Mouse (Mus musculus): ENCODE data around the gene Cdk5r1. TPM values are rescaled to one million over a fixed set of nuclear protein-coding genes. Genes with fewer than 3 reads are reported as not detected.
"Not testable (repeated sequence)": the region's sequence is repeated elsewhere in the genome, so short reads cannot be mapped to it uniquely, and the experiment has no call there.

Cdk5r1 gene
- polyA plus RNA-seq, 1 experiment from 2014 or later, result 0.55 TPM

DNA sequence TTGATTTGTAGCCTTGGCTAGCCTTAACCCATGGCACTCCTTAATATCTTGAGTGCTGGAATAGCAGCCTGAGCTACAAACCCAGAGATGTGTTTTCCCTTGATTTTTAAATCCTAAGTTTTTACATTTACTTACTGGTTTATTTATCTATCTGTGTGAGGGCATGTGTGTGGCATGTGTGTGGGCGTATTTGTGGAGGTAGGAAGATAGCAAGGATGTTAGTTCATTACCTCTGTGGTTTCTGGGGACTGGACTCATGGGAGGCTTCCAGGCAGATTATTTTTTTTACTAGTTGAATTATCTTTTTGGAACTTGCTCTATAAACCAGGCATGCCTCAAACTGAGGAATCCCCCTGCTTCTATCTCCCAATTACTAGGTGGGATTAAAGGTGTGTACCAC lies 23.6 kb upstream of the Cdk5r1 start:
- Histone ChIP-seq H3K9me3 (replicated peaks; ENCODE audit: control insufficient read depth, low read length) (no peaks in the 10 kb centered on the region), H3K4me3 (ENCODE audit: low read length) (no peak overlapping the region), H3K4me1 (ENCODE audit: control insufficient read depth, insufficient read depth, low read length) (no peaks in the 10 kb centered on the region), H3K36me3 (ENCODE audit: control insufficient read depth, insufficient read depth) (peaks cover 17% of the 10 kb centered on the region), H3K27me3 (ENCODE audit: control insufficient read depth, insufficient read depth, low read length) (no peaks in the 10 kb centered on the region), H3K27ac (ENCODE audit: low read length) (no peak overlapping the region), H3K4me2 (ENCODE audit: low read depth, low read length) (no peak overlapping the region), H3K9ac (ENCODE audit: low read length) (no peak overlapping the region)
- 84% methylated on average over 1 of the region's 1 CpGs for WGBS
- no peak for ATAC-seq (replicated peaks; ENCODE audit: extremely low read depth, insufficient read depth, low FRiP score)

- ATAC-seq (replicated peaks; ENCODE audit: extremely low read depth, insufficient read depth, low FRiP score); H3K27ac ChIP-seq (ENCODE audit: low read length); H3K4me2 ChIP-seq (ENCODE audit: low read depth, low read length); H3K4me3 ChIP-seq (ENCODE audit: low read length); H3K9ac ChIP-seq (ENCODE audit: low read length); H3K27me3 ChIP-seq (ENCODE audit: control insufficient read depth, insufficient read depth, low read length); H3K9me3 ChIP-seq (replicated peaks; ENCODE audit: control insufficient read depth, low read length); H3K4me1 ChIP-seq (ENCODE audit: control insufficient read depth, insufficient read depth, low read length): not testable (repeated sequence)
- H3K36me3 ChIP-seq (ENCODE audit: control insufficient read depth, insufficient read depth), result peaks cover 59% of the 10 kb centered on the region
- WGBS, result 87% methylated on average over 4 of the region's 4 CpGs
Observed at GRCm38 (mm10) chr11:80463605-80464130, 13.2 kb upstream of the Cdk5r1 start.

DNA sequence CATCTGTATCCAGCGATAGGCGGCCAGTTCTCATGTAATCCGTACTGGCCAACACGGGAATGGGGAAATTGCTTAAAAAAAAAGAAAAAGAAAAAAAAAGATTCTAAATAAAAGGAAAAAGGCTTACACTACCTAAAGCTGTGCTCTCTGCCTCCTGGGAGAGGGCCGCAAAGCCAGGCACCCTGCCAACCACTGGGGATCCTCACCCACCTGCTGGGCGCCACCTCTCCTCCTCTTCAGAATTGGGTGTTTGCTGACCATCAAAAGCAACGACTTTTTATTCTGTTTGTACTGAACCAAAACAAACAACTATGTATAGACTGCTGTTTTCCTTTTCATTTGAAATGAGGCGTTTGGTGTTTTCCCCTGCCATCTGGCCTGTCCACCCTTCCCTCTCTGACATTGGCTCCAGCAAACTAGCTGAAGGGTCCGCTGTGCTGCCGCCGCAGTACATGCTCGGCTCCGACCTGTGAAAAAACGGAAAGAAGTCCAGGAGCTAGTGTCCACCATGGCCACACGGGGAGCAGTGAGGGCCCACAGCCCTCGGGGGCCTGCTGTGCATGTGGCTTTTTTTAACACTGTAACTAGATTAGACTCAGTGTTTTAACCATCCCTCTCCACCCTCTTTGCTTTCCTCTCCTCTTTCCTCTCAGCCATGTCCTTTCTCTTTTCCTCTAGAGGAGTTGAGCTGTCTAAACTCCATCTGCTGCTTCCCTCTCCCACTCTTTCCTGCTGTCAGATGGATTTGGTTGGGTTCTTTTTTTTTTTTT lies 4.8 kb upstream of the Cdk5r1 start:
- H3K9ac ChIP-seq (ENCODE audit: low read length), result no peak overlapping the region
- no peak for ATAC-seq (replicated peaks; ENCODE audit: extremely low read depth, insufficient read depth, low FRiP score)
- peaks cover 47% of the 10 kb centered on the region for H3K36me3 ChIP-seq (ENCODE audit: control insufficient read depth, insufficient read depth)
- H3K4me2 ChIP-seq (ENCODE audit: low read depth, low read length), result no peak overlapping the region
- H3K4me3 ChIP-seq (ENCODE audit: low read length), result no peak overlapping the region
- no peak overlapping the region for H3K27ac ChIP-seq (ENCODE audit: low read length)
- 79% methylated on average over 16 of the region's 16 CpGs for WGBS
- H3K27me3 ChIP-seq (ENCODE audit: control insufficient read depth, insufficient read depth, low read length), result no peaks in the 10 kb centered on the region
- peaks cover 4% of the 10 kb centered on the region for H3K4me1 ChIP-seq (ENCODE audit: control insufficient read depth, insufficient read depth, low read length)
- no peaks in the 10 kb centered on the region for H3K9me3 ChIP-seq (replicated peaks; ENCODE audit: control insufficient read depth, low read length)

GRCm38 (mm10) chr11:80474175-80474691 lies 2.6 kb upstream of the Cdk5r1 start:
- H3K4me2 ChIP-seq (ENCODE audit: low read depth, low read length), result no peak overlapping the region
- 47% methylated on average over 2 of the region's 2 CpGs for WGBS
- peaks cover 32% of the 10 kb centered on the region for H3K36me3 ChIP-seq (ENCODE audit: control insufficient read depth, insufficient read depth)
- H3K9ac ChIP-seq (ENCODE audit: low read length), result no peak overlapping the region
- 0 out of 2 replicates have a peak, but pooled peaks cover 6% of the 10 kb centered on the region for H3K27me3 ChIP-seq (ENCODE audit: control insufficient read depth, insufficient read depth, low read length)
- no peak overlapping the region for H3K4me3 ChIP-seq (ENCODE audit: low read length)
- H3K27ac ChIP-seq (ENCODE audit: low read length), result no peak overlapping the region
- no peak for ATAC-seq (replicated peaks; ENCODE audit: extremely low read depth, insufficient read depth, low FRiP score)
- peaks cover 12% of the 10 kb centered on the region for H3K4me1 ChIP-seq (ENCODE audit: control insufficient read depth, insufficient read depth, low read length)
- no peaks in the 10 kb centered on the region for H3K9me3 ChIP-seq (replicated peaks; ENCODE audit: control insufficient read depth, low read length)

GRCm38 (mm10) chr11:80474846-80475245 lies 2.0 kb upstream of the Cdk5r1 start:
- H3K36me3 ChIP-seq (ENCODE audit: control insufficient read depth, insufficient read depth), result peaks cover 26% of the 10 kb centered on the region
- no peak overlapping the region for H3K9ac ChIP-seq (ENCODE audit: low read length)
- no peak overlapping the region for H3K27ac ChIP-seq (ENCODE audit: low read length)
- H3K4me3 ChIP-seq (ENCODE audit: low read length), result no peak overlapping the region
- no peak for ATAC-seq (replicated peaks; ENCODE audit: extremely low read depth, insufficient read depth, low FRiP score)
- H3K9me3 ChIP-seq (replicated peaks; ENCODE audit: control insufficient read depth, low read length), result no peaks in the 10 kb centered on the region
- WGBS, result 91% methylated on average over 11 of the region's 11 CpGs
- H3K4me2 ChIP-seq (ENCODE audit: low read depth, low read length), result no peak overlapping the region
- 0 out of 2 replicates have a peak, but pooled peaks cover 6% of the 10 kb centered on the region for H3K27me3 ChIP-seq (ENCODE audit: control insufficient read depth, insufficient read depth, low read length)
- H3K4me1 ChIP-seq (ENCODE audit: control insufficient read depth, insufficient read depth, low read length), result peaks cover 12% of the 10 kb centered on the region

- Histone ChIP-seq H3K4me1 (ENCODE audit: control insufficient read depth, insufficient read depth, low read length) (peaks cover 12% of the 10 kb centered on the region), H3K36me3 (ENCODE audit: control insufficient read depth, insufficient read depth) (peaks cover 20% of the 10 kb centered on the region), H3K9me3 (replicated peaks; ENCODE audit: control insufficient read depth, low read length) (no peaks in the 10 kb centered on the region), H3K9ac (ENCODE audit: low read length) (no peak overlapping the region), H3K27me3 (ENCODE audit: control insufficient read depth, insufficient read depth, low read length) (0 out of 2 replicates have a peak, but pooled peaks cover 6% of the 10 kb centered on the region), H3K27ac (ENCODE audit: low read length) (no peak overlapping the region), H3K4me2 (ENCODE audit: low read depth, low read length) (no peak overlapping the region), H3K4me3 (ENCODE audit: low read length) (no peak overlapping the region)
- 81% methylated on average over 9 of the region's 9 CpGs for WGBS
- no peak for ATAC-seq (replicated peaks; ENCODE audit: extremely low read depth, insufficient read depth, low FRiP score)
Observed at GRCm38 (mm10) chr11:80475544-80475943, 1.3 kb upstream of the Cdk5r1 start.

DNA sequence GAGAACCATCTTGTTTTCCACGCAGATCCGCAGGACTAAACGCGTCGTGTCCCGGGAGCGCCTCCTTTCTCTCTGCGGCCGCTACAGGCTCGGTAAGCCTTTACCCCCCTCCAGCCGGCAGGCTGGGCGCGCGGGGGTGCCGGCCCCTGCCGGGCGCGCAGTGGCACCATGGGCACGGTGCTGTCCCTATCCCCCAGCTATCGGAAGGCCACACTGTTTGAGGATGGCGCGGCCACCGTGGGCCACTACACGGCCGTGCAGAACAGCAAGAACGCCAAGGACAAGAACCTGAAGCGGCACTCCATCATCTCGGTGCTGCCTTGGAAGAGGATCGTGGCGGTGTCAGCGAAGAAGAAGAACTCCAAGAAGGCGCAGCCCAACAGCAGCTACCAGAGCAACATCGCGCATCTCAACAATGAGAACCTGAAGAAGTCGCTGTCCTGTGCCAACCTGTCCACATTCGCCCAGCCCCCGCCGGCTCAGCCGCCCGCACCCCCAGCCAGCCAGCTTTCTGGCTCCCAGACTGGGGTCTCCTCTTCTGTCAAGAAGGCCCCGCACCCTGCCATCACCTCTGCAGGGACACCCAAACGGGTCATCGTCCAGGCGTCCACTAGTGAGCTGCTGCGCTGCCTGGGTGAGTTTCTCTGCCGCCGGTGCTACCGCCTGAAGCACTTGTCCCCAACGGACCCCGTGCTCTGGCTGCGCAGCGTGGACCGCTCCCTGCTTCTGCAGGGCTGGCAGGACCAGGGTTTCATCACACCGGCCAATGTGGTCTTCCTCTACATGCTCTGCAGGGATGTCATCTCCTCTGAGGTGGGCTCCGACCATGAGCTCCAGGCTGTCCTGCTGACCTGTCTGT lies 747 bp downstream of the Cdk5r1 start:
- no peaks in the 10 kb centered on the region for H3K9me3 ChIP-seq (replicated peaks; ENCODE audit: control insufficient read depth, low read length)
- H3K27ac ChIP-seq (ENCODE audit: low read length), result no peak overlapping the region
- peak overlapping the region; percentile 73 for H3K9ac ChIP-seq (ENCODE audit: low read length)
- H3K36me3 ChIP-seq (ENCODE audit: control insufficient read depth, insufficient read depth), result peaks cover 4% of the 10 kb centered on the region; the same call in 1 of the 2 replicates
- peaks cover 12% of the 10 kb centered on the region for H3K4me1 ChIP-seq (ENCODE audit: control insufficient read depth, insufficient read depth, low read length)
- H3K27me3 ChIP-seq (ENCODE audit: control insufficient read depth, insufficient read depth, low read length), result 0 out of 2 replicates have a peak, but pooled peaks cover 6% of the 10 kb centered on the region
- H3K4me3 ChIP-seq (ENCODE audit: low read length), result peak overlapping the region; percentile 73
- H3K4me2 ChIP-seq (ENCODE audit: low read depth, low read length), result peak overlapping the region; percentile 97
- WGBS, result 18% methylated on average over 55 of the region's 55 CpGs
- ATAC-seq (replicated peaks; ENCODE audit: extremely low read depth, insufficient read depth, low FRiP score), result no peak; the same call in 1 of the 2 replicates

GRCm38 (mm10) chr11:80478694-80479412 lies 2.0 kb downstream of the Cdk5r1 start:
- H3K27me3 ChIP-seq (ENCODE audit: control insufficient read depth, insufficient read depth, low read length), result 0 out of 2 replicates have a peak, but pooled peaks cover 6% of the 10 kb centered on the region
- WGBS, result 84% methylated on average over 14 of the region's 14 CpGs
- no peak overlapping the region for H3K4me3 ChIP-seq (ENCODE audit: low read length)
- no peak for ATAC-seq (replicated peaks; ENCODE audit: extremely low read depth, insufficient read depth, low FRiP score)
- no peak overlapping the region for H3K4me2 ChIP-seq (ENCODE audit: low read depth, low read length)
- no peaks in the 10 kb centered on the region for H3K9me3 ChIP-seq (replicated peaks; ENCODE audit: control insufficient read depth, low read length)
- H3K4me1 ChIP-seq (ENCODE audit: control insufficient read depth, insufficient read depth, low read length), result peaks cover 12% of the 10 kb centered on the region
- H3K36me3 ChIP-seq (ENCODE audit: control insufficient read depth, insufficient read depth), result no peaks in the 10 kb centered on the region
- H3K9ac ChIP-seq (ENCODE audit: low read length), result no peak overlapping the region
- no peak overlapping the region for H3K27ac ChIP-seq (ENCODE audit: low read length)

Data from heart, embryonic 16.5 days (tissue).